Mouse (Mus musculus) thymus, adult 2 months (tissue): ENCODE measurements around the gene Ampd3. TPM values are rescaled to one million over a fixed set of nuclear protein-coding genes. Genes with fewer than 3 reads are reported as not detected.

Source experiments
- DNase-seq: peaks from one replicate; pipeline ENCODE4 v3.0.0; 2021
- H3K27ac ChIP-seq: fragments of 200-500 bp; 2 replicates; pipeline ENCODE4 v1.5.1; 2012; ENCODE audit warnings: low read length, control low read depth; ENCODE audit not compliant: control insufficient read depth, insufficient read depth
- H3K27me3 ChIP-seq: fragments of 200-500 bp; 2 replicates; pipeline ENCODE4 v1.6.1; 2012; ENCODE audit warnings: mild to moderate bottlenecking, low read length, moderate library complexity, mixed read lengths; ENCODE audit not compliant: control insufficient read depth, insufficient read depth
- H3K36me3 ChIP-seq: fragments of 200-500 bp; 2 replicates; pipeline ENCODE4 v1.6.1; 2012; ENCODE audit warnings: mild to moderate bottlenecking, low read length, moderate library complexity; ENCODE audit not compliant: control insufficient read depth, insufficient read depth
- H3K4me1 ChIP-seq: fragments of 200-500 bp; replicated peaks from 2 replicates; pipeline ENCODE4 v1.6.1; 2012; ENCODE audit warnings: low read length; ENCODE audit not compliant: control insufficient read depth, insufficient read depth
- H3K4me3 ChIP-seq: fragments of 200-500 bp; 2 replicates; pipeline ENCODE4 v1.5.1; 2012; ENCODE audit warnings: mild to moderate bottlenecking, low read length, control low read depth, moderate library complexity; ENCODE audit not compliant: control insufficient read depth, insufficient read depth
- CTCF ChIP-seq: fragments of 200-500 bp; IDR thresholded peaks from 2 replicates; pipeline ENCODE4 v1.5.1; 2012; ENCODE audit warnings: mild to moderate bottlenecking, control low read depth, low read length, moderate library complexity, borderline replicate concordance; ENCODE audit not compliant: control insufficient read depth, poor library complexity, insufficient read depth; ENCODE audit errors: extremely low read depth
- POLR2A ChIP-seq: fragments of 200-500 bp; IDR thresholded peaks from 2 replicates; pipeline ENCODE4 v1.6.1; 2012; ENCODE audit warnings: mild to moderate bottlenecking, low read length, control low read depth, moderate library complexity; ENCODE audit not compliant: control insufficient read depth, poor library complexity, insufficient read depth; ENCODE audit errors: extremely low read depth
- WGBS: fragments of 180-500 bp; shearing (Covaris S2); methylation state at CpG from one replicate; pipeline ENCODE4 v1.1.7; 2018; 5-methylcytosine and 5-hydroxymethylcytosine counted together
- polyA plus RNA-seq: library from polyadenylated mRNA; depleted of rRNA; stranded (reverse); fragments of >200 nt; gene quantifications from 2 replicates; pipeline ENCODE4 v1.2.3, GENCODE M21; 2012; rRNA removed

The Ampd3 gene
- 6.8 and 9.8 TPM in 2 replicates for polyA plus RNA-seq

GRCm38 (mm10) chr7:110768001-110768400 is at the start of gene Ampd3:
Gene Ampd3 (plus strand): TSS chr7:110768206.
- peaks cover 24% of the 10 kb centered on the region for H3K4me1 ChIP-seq
- H3K36me3 ChIP-seq, result no peaks in the 10 kb centered on the region
- no peak within 1 kb of the TSS for H3K27ac ChIP-seq
- no peak for TF ChIP-seq POLR2A
- no peak for TF ChIP-seq CTCF
- 53% methylated on average over 16 of the region's 16 CpGs for WGBS
- no peak for DNase-seq
- H3K27me3 ChIP-seq, result no peaks in the 10 kb centered on the region
- peak within 1 kb of the TSS; percentile 56 for H3K4me3 ChIP-seq

- no peaks in the 10 kb centered on the region for H3K27me3 ChIP-seq
- WGBS, result 95% methylated on average over 6 of the region's 6 CpGs
- no peak for TF ChIP-seq POLR2A
- no peak for TF ChIP-seq CTCF
- no peak overlapping the region for H3K27ac ChIP-seq
- no peak overlapping the region for H3K4me3 ChIP-seq
- no peaks in the 10 kb centered on the region for H3K36me3 ChIP-seq
- no peak for DNase-seq
- H3K4me1 ChIP-seq, result no peaks in the 10 kb centered on the region
These were observed 49.5 kb upstream of the Ampd3 start for GRCm38 (mm10) chr7:110718505-110718904.

- H3K27me3 ChIP-seq, result no peaks in the 10 kb centered on the region
- H3K27ac ChIP-seq, result no peak overlapping the region
- WGBS, result 94% methylated on average over 4 of the region's 4 CpGs
- no peak overlapping the region for H3K4me3 ChIP-seq
- no peaks in the 10 kb centered on the region for H3K4me1 ChIP-seq
- DNase-seq, result no peak
- TF ChIP-seq POLR2A (no peak), CTCF (no peak)
- H3K36me3 ChIP-seq, result no peaks in the 10 kb centered on the region
These were observed 48.1 kb upstream of the Ampd3 start for GRCm38 (mm10) chr7:110719857-110720256.

GRCm38 (mm10) chr7:110722183-110722582 is 45.8 kb upstream of the Ampd3 start:
- no peak overlapping the region for H3K4me3 ChIP-seq
- DNase-seq, result no peak
- 96% methylated on average over 4 of the region's 4 CpGs for WGBS
- TF ChIP-seq CTCF, result no peak
- no peak for TF ChIP-seq POLR2A
- H3K4me1 ChIP-seq, result no peaks in the 10 kb centered on the region
- H3K27ac ChIP-seq, result no peak overlapping the region
- no peaks in the 10 kb centered on the region for H3K36me3 ChIP-seq
- H3K27me3 ChIP-seq, result no peaks in the 10 kb centered on the region

GRCm38 (mm10) chr7:110727049-110727448 is 41.0 kb upstream of the Ampd3 start:
- Histone ChIP-seq H3K36me3 (no peaks in the 10 kb centered on the region), H3K4me3 (no peak overlapping the region), H3K27ac (no peak overlapping the region), H3K4me1 (no peaks in the 10 kb centered on the region), H3K27me3 (no peaks in the 10 kb centered on the region)
- peak; percentile 51 for DNase-seq
- 38% methylated on average over 2 of the region's 2 CpGs for WGBS
- TF ChIP-seq CTCF, result no peak
- TF ChIP-seq POLR2A, result no peak

- WGBS, result 54% methylated on average over 3 of the region's 3 CpGs
- Histone ChIP-seq H3K4me1 (no peaks in the 10 kb centered on the region), H3K4me3 (no peak overlapping the region), H3K27me3 (no peaks in the 10 kb centered on the region), H3K27ac (no peak overlapping the region), H3K36me3 (no peaks in the 10 kb centered on the region)
- no peak for TF ChIP-seq POLR2A
- no peak for TF ChIP-seq CTCF
- DNase-seq, result peak; percentile 19
These were observed 39.1 kb upstream of the Ampd3 start for GRCm38 (mm10) chr7:110728876-110729275.

GRCm38 (mm10) chr7:110729295-110729694 is 38.7 kb upstream of the Ampd3 start:
- H3K4me3 ChIP-seq, result no peak overlapping the region
- no peaks in the 10 kb centered on the region for H3K36me3 ChIP-seq
- WGBS, result 88% methylated on average over 6 of the region's 6 CpGs
- no peak for TF ChIP-seq POLR2A
- no peak for TF ChIP-seq CTCF
- H3K27ac ChIP-seq, result no peak overlapping the region
- H3K27me3 ChIP-seq, result no peaks in the 10 kb centered on the region
- no peak for DNase-seq
- no peaks in the 10 kb centered on the region for H3K4me1 ChIP-seq
